Mouse (Mus musculus): ENCODE data around the gene Hopx.
"Not testable (repeated sequence)": the region's sequence is repeated elsewhere in the genome, so short reads cannot be mapped to it uniquely, and the experiment has no call there.

- not testable (repeated sequence) for TF ChIP-seq GATA1, TAL1 (IDR thresholded peaks at IDR 0.05; ENCODE audit: low read length)
These were observed 18.7 kb downstream of the Hopx start for GRCm38 (mm10) chr5:77096194-77096593.
